29 mouse cellular contexts compared by ENCODE assay signal in genomic region chr16:3855776-3856175, GRCm38 (mm10). TPM values are rescaled to one million over a fixed set of nuclear protein-coding genes. Genes with fewer than 3 reads are reported as not detected.
"Had no signal": no experiment of that assay in that cellular context is flagged by ENCODE, and none has a peak within 500 bp of the region (broad histone marks: within the 10 kb centered on the region; RNA-seq: fewer than 3 reads in every experiment).

No protein-coding gene starts in this region.

- H3K4me3 ChIP-seq: limb, embryonic 12.5 days; limb, embryonic 15.5 days; lung, embryonic 15.5 days; stomach, embryonic 15.5 days had no signal

- H3K27me3 ChIP-seq: limb, embryonic 12.5 days; limb, embryonic 15.5 days; lung, embryonic 15.5 days; stomach, embryonic 15.5 days had no signal

- H3K9ac ChIP-seq: limb, embryonic 12.5 days; limb, embryonic 15.5 days; liver, embryonic 14.5 days; lung, embryonic 15.5 days; stomach, embryonic 15.5 days had no signal

- H3K4me2 ChIP-seq: limb, embryonic 12.5 days; limb, embryonic 15.5 days; lung, embryonic 15.5 days; midbrain, embryonic 11.5 days; stomach, embryonic 15.5 days had no signal

- ATAC-seq: intestine, postnatal 0 days had no signal

- DNase-seq: kidney, adult 2 months; kidney, postnatal 25 days; left cerebral cortex, postnatal 4 days; lung, adult 18-20 months; lung, postnatal 10 days; lung, postnatal 36 days; midbrain, embryonic 14.5 days; right cerebral cortex, postnatal 14 days; right cerebral cortex, postnatal 4 days; thymus, postnatal 25 days had no signal

- H3K36me3 ChIP-seq: stomach, embryonic 15.5 days had no signal

- H3K9me3 ChIP-seq: limb, embryonic 12.5 days; limb, embryonic 15.5 days; lung, embryonic 15.5 days; stomach, embryonic 15.5 days had no signal

- H3K27ac ChIP-seq: kidney, postnatal 0 days; limb, embryonic 12.5 days; limb, embryonic 15.5 days; liver, embryonic 14.5 days; lung, embryonic 15.5 days; stomach, embryonic 15.5 days had no signal

- H3K4me1 ChIP-seq: limb, embryonic 12.5 days; limb, embryonic 15.5 days; lung, embryonic 15.5 days; stomach, embryonic 15.5 days had no signal

RNA-seq across cellular contexts. Expression of gene Olfr15, which starts 25.1 kb away (rescaled TPM):
- total RNA-seq: layer of hippocampus, adult 8-10 months; layer of hippocampus, postnatal 14 days; left cerebral cortex, adult 8-10 months; left cerebral cortex, postnatal 14 days; left cerebral cortex, postnatal 4 days; midbrain, postnatal 0 days had no signal
- polyA plus RNA-seq: intestine, embryonic 14.5 days; intestine, postnatal 0 days; kidney, adult 2 months; kidney, embryonic 14.5 days; kidney, postnatal 0 days; large intestine, adult 2 months; limb, embryonic 12.5 days; limb, embryonic 15.5 days; liver, embryonic 14.5 days; lung, embryonic 15.5 days; midbrain, embryonic 11.5 days; midbrain, embryonic 14.5 days; midbrain, postnatal 0 days; neural tube, embryonic 11.5 days; neural tube, embryonic 14.5 days; stomach, embryonic 15.5 days; thymus, postnatal 0 days had no signal

RNA-seq across cellular contexts. Expression of gene Gm20695, which starts 28.7 kb away (rescaled TPM):
- polyA plus RNA-seq: kidney, adult 2 months; large intestine, adult 2 months; neural tube, embryonic 11.5 days had no signal
